Mouse (Mus musculus): ENCODE results near the gene Tet1. TPM values are rescaled to one million over a fixed set of nuclear protein-coding genes. Genes with fewer than 3 reads are reported as not detected.

Gene Tet1
- polyA plus RNA-seq, 1 experiment from 2014 or later = 18.3 TPM

DNA sequence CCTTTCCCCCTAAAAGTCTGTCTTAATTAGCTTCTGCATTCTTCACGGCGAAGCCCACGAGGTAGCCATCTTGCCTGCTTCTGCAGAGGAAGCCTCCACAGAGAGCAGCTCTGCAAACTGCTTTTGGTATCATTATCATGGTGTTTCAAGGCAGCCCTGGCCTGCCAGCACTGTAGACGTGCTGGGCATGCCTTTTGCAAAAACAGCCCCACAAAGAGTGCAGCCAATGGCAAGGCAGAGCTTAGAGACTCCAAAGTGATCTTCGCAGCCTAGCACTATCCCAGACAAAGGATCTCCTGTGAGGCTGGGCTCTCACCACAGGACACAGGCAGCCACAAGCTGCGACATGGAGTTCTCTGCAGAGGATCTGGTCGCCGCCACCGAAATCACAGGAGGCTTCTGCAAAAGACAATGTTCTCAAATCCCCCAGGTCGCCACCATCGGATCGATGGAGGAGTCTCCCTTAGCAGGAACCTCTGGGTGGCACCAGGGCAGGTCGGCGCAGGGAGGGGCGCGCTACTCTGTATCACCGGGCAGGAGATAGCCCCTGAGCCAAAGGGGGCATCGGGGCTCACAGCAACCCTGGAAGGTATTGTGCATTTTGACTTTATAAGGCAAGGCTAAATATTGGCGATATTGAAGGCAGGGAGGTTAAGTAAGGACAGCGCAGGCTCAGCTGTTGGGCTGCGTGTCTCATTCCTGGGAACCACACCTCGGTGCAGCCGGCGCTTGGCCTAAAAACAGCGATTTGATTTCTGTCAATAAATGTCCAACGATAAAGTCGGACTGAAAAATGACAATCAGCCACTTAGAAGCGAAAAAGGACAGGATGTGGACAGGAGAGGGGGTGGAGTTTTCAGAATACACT lies 43.4 kb downstream of the Tet1 start:
- peak overlapping the region; percentile 89 for H3K4me2 ChIP-seq (replicated peaks)
- under 1% methylated on average over 28 of the region's 28 CpGs for WGBS
- no peaks in the 10 kb centered on the region for H3K36me3 ChIP-seq
- peak overlapping the region; percentile 47 for H3K9ac ChIP-seq
- H3K4me1 ChIP-seq (replicated peaks) = peaks cover 16% of the 10 kb centered on the region
- peak overlapping the region; percentile 84 for H3K27ac ChIP-seq
- H3K9me3 ChIP-seq = no peaks in the 10 kb centered on the region
- H3K4me3 ChIP-seq (replicated peaks) = peak overlapping the region; percentile 47
- no peaks in the 10 kb centered on the region for H3K27me3 ChIP-seq (replicated peaks)
- peak; percentile 92 for ATAC-seq

DNA sequence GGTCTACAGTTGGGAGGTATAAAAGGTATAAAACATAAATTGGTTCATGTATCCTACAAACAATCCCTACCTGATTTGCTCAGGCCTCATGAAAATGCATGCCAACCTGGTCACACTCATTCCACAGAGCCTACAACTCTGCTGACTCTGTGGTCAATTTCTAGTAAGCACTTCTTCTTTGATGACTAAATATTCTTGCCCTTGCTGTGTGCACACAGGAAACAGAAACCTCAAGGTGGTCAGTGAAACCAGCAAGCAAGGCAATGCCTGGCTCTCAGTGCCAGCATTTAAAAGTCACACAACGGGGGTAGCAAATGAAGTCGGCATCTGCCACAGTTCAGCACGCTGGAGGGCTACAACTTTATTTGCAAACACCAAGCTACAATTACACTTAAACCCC lies 45.2 kb downstream of the Tet1 start:
- Histone ChIP-seq H3K27ac (no peak overlapping the region), H3K27me3 (replicated peaks) (no peaks in the 10 kb centered on the region), H3K4me2 (replicated peaks) (peak overlapping the region; percentile 46), H3K36me3 (no peaks in the 10 kb centered on the region), H3K9ac (no peak overlapping the region), H3K4me1 (replicated peaks) (peaks cover 16% of the 10 kb centered on the region), H3K9me3 (no peaks in the 10 kb centered on the region), H3K4me3 (replicated peaks) (peak overlapping the region; percentile 3; the same call in 1 of the 2 replicates)
- ATAC-seq = no peak
- WGBS = 69% methylated on average over 3 of the region's 3 CpGs

DNA sequence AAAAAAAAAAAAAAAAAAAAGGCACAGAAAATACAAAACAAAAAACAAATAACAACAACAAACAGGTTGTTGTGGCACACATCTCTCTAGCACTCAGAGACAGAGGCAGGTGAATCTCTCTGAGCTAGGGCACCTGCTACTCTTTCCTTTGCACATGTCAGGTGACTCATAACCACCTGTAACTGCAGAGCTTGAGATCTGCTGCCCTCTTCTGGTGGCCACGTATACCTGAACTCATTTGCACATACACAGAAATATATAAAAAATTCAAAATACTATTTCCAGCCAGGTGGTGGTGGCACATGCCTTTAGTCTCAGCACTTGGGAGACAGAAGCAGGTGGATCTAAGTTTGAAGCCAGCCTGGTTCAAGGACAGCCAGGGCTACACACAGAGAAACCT lies 46.4 kb downstream of the Tet1 start:
- H3K4me1 ChIP-seq (replicated peaks) = peaks cover 16% of the 10 kb centered on the region
- H3K27me3 ChIP-seq (replicated peaks) = no peaks in the 10 kb centered on the region
- H3K4me2 ChIP-seq (replicated peaks) = no peak overlapping the region
- no peak overlapping the region for H3K9ac ChIP-seq
- no peak for ATAC-seq
- no peaks in the 10 kb centered on the region for H3K9me3 ChIP-seq
- H3K4me3 ChIP-seq (replicated peaks) = no peak overlapping the region
- H3K27ac ChIP-seq = no peak overlapping the region
- no peaks in the 10 kb centered on the region for H3K36me3 ChIP-seq
- 93% methylated on average over 1 of the region's 1 CpGs for WGBS

DNA sequence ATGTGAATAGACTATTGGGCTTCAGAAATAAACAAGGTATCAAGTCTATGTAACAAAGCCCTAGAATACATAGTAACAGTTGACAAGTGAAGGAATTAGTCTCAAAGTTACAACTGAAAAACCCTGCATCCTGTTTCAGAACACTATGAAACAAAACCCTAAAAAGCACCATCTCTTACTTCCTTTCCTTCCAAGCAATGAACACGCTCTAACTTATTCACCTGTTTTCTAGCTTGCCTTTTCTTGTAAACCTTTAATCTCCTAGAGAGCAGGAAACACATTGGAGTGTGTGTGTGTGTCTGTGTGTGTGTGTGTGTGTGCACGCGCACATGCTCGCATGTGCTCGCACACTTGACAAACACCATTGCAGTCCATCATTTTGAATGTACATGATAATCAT lies 49.8 kb downstream of the Tet1 start:
- Histone ChIP-seq H3K36me3 (no peaks in the 10 kb centered on the region), H3K27ac (no peak overlapping the region), H3K27me3 (replicated peaks) (no peaks in the 10 kb centered on the region), H3K4me2 (replicated peaks) (no peak overlapping the region), H3K9ac (no peak overlapping the region), H3K4me1 (replicated peaks) (peaks cover 6% of the 10 kb centered on the region), H3K9me3 (no peaks in the 10 kb centered on the region), H3K4me3 (replicated peaks) (no peak overlapping the region)
- no peak for ATAC-seq
- WGBS = 90% methylated on average over 5 of the region's 5 CpGs

DNA sequence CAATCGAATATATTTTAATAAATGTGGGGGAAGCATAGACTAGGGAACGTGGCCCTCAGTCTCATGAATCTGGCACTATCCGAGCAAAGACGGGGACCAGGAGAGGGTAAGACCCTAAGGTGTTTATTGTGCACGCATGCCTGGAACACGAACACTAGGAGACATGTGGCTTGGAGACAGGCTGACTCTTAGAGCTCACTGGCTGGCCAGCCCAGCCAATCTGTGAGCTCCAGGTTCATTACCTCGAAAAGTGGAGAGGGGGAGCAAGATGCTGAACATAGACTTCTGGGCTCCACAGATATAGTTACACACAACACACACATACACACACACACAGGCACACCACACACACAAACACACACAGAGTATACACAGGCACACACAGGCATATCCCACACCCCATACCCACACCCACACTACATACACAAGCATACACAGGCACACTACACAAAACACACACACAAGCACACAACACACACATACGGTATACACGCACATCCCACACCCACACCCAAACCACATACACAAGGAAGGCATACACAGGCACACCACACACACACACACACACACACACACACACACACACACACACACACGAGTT lies 52.0 kb downstream of the Tet1 start:
- 71% methylated on average over 10 of the region's 10 CpGs for WGBS
- H3K27ac ChIP-seq = no peak overlapping the region
- no peak for ATAC-seq

DNA sequence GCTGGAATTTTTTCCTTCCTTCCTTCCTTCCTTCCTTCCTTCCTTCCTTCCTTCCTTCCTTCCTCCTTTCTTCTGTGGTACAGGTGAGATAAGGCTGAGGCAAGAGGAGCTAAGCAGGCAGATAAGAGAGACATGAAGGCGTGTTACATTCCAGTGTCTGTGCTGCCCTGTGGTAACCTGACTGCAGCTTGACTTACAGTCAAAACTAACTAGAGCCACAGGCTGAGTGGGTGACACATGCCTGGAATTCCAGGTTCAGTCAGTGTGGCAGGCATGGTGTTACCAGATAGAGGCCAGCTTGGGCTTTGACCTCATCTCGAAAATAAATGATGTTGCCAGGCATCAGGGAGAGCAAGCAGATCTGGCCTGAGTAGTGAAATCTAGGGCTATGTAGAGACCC lies 53.8 kb downstream of the Tet1 start:
- ATAC-seq = peak; percentile 91
- Histone ChIP-seq H3K4me1 (replicated peaks) (no peaks in the 10 kb centered on the region), H3K27me3 (replicated peaks) (no peaks in the 10 kb centered on the region), H3K4me2 (replicated peaks) (no peak overlapping the region), H3K9me3 (no peaks in the 10 kb centered on the region), H3K27ac (no peak overlapping the region), H3K4me3 (replicated peaks) (no peak overlapping the region), H3K9ac (no peak overlapping the region), H3K36me3 (no peaks in the 10 kb centered on the region)
- 37% methylated on average over 2 of the region's 2 CpGs for WGBS

More for the DNA sequence above, 52.0 kb downstream of the Tet1 start:
- Histone ChIP-seq H3K9me3 (no peaks in the 10 kb centered on the region), H3K4me2 (replicated peaks) (no peak overlapping the region), H3K9ac (no peak overlapping the region), H3K36me3 (no peaks in the 10 kb centered on the region), H3K4me3 (replicated peaks) (no peak overlapping the region), H3K27me3 (replicated peaks) (no peaks in the 10 kb centered on the region), H3K4me1 (replicated peaks) (no peaks in the 10 kb centered on the region)

DNA sequence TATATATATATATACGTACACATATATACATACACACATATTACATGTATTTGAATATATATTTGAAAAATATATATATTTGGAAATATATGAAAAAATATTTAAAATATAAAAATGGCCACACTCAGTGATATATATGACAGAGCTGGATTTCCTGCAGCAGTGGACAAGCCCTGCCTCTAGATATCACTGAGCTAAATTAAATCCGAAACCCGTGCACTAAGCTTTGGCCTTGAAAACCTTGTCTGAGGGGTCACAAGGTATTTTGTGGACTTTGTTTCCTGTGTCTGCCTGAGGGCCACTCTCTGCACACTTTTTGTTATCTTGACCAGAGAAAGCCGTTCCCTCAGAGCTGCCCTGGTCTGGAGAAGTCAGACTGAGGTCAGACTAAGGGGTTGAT lies 54.2 kb downstream of the Tet1 start:
- H3K4me1 ChIP-seq (replicated peaks) = no peaks in the 10 kb centered on the region
- WGBS = 53% methylated on average over 4 of the region's 4 CpGs
- H3K27ac ChIP-seq = no peak overlapping the region
- peak; percentile 82 for ATAC-seq
- no peaks in the 10 kb centered on the region for H3K9me3 ChIP-seq
- H3K9ac ChIP-seq = no peak overlapping the region
- no peaks in the 10 kb centered on the region for H3K27me3 ChIP-seq (replicated peaks)
- H3K36me3 ChIP-seq = no peaks in the 10 kb centered on the region
- H3K4me2 ChIP-seq (replicated peaks) = no peak overlapping the region
- no peak overlapping the region for H3K4me3 ChIP-seq (replicated peaks)

DNA sequence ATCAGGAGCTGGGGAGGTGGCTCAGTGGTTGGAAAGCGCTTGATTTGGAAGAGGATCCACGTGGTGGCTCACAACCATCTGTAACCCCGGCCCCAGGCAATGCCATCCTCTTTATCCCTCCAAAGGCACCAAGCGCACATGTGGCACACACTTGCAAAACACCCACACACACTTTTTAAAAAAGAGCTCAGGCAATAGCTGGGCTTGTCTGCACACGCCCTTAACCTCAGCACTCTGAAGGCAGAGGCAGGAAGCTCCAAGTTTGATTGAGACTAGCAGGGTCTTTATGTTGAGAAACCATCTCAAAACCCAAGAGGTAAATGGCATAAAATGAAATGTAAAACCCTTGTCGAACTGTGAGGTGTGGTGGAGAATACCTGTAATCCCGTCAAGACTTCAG lies 57.2 kb downstream of the Tet1 start:
- Histone ChIP-seq H3K9me3 (no peaks in the 10 kb centered on the region), H3K4me2 (replicated peaks) (no peak overlapping the region), H3K9ac (no peak overlapping the region), H3K27ac (no peak overlapping the region), H3K4me3 (replicated peaks) (no peak overlapping the region), H3K27me3 (replicated peaks) (no peaks in the 10 kb centered on the region), H3K36me3 (no peaks in the 10 kb centered on the region), H3K4me1 (replicated peaks) (no peaks in the 10 kb centered on the region)
- 85% methylated on average over 7 of the region's 7 CpGs for WGBS
- no peak for ATAC-seq

DNA sequence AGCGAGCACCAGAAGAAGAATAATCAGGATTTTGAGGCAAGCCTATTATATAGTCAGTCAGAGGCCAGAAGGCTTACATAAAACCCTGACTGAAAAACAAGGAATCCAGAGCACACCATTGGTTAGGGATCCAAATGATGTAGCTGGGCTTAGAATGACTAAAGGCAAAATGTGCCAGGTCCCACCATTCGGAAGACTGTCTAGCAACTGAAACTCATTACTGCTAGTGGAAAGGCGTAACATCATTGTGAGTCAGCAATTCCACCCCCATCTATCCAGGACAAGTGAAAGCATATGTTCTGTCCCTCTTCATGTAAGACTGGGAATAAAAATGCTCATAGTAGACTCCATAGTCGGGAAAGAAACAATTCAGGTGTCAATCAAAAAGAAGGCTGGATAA lies 57.8 kb downstream of the Tet1 start:
- Histone ChIP-seq H3K27me3 (replicated peaks) (no peaks in the 10 kb centered on the region), H3K4me1 (replicated peaks) (no peaks in the 10 kb centered on the region), H3K4me3 (replicated peaks) (no peak overlapping the region), H3K36me3 (no peaks in the 10 kb centered on the region), H3K9me3 (no peaks in the 10 kb centered on the region), H3K4me2 (replicated peaks) (no peak overlapping the region), H3K9ac (no peak overlapping the region), H3K27ac (no peak overlapping the region)
- ATAC-seq = no peak
- 81% methylated on average over 4 of the region's 4 CpGs for WGBS

DNA sequence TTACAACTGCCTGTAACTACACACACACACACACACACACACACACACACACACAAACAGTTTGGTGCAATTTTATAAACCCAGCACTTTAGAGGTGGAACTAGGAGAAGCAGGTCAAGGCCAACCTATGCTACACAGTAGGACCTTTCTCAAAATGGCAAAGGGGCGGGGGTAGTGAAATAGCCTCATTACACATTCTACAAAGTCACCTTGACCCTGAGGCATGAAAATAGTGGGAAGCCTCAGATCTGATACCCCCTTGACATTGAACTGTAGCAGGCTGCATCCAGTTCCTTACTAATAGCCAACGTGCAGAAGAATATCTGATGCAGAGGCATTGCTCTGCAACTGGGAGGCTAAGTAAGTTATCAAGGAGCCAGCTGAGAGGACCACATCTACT lies 60.0 kb downstream of the Tet1 start:
- H3K9me3 ChIP-seq = no peaks in the 10 kb centered on the region
- H3K9ac ChIP-seq = no peak overlapping the region
- peaks cover 1% of the 10 kb centered on the region for H3K4me1 ChIP-seq (replicated peaks)
- no peaks in the 10 kb centered on the region for H3K36me3 ChIP-seq
- H3K4me3 ChIP-seq (replicated peaks) = no peak overlapping the region
- no peak for ATAC-seq
- no peak overlapping the region for H3K4me2 ChIP-seq (replicated peaks)
- H3K27ac ChIP-seq = no peak overlapping the region
- 85% methylated on average over 2 of the region's 2 CpGs for WGBS
- H3K27me3 ChIP-seq (replicated peaks) = no peaks in the 10 kb centered on the region

DNA sequence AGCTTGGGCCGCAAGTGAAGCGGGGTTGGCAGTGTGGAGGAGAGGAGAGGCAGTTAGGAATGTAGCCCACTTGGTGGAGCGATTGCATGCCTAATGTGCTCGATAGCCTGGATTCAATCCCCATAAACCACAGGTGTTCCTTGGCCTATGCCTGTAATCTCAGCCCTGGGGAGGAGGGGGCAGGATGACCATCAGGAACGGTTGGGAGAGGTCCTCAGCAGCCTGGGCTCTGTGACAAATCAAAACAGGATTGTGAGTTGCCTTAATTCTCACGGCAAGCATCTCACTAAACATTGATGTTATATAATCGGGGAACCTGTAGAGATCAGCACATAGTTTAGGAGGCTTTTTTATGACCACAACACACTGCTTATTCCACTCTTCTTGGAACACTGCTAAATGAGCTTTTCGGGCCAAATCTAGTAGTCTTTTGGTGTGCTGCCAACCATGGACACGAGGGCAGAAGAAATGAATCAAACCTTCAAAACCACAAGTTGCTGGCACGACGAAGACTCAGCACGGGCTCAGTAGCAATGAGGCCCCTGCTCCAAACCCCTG lies 61.6 kb downstream of the Tet1 start:
- no peak overlapping the region for H3K4me3 ChIP-seq (replicated peaks)
- no peaks in the 10 kb centered on the region for H3K9me3 ChIP-seq
- H3K36me3 ChIP-seq = no peaks in the 10 kb centered on the region
- 64% methylated on average over 12 of the region's 12 CpGs for WGBS
- H3K27me3 ChIP-seq (replicated peaks) = no peaks in the 10 kb centered on the region
- ATAC-seq = no peak
- no peak overlapping the region for H3K4me2 ChIP-seq (replicated peaks)
- H3K27ac ChIP-seq = no peak overlapping the region
- no peak overlapping the region for H3K9ac ChIP-seq
- H3K4me1 ChIP-seq (replicated peaks) = peaks cover 4% of the 10 kb centered on the region

DNA sequence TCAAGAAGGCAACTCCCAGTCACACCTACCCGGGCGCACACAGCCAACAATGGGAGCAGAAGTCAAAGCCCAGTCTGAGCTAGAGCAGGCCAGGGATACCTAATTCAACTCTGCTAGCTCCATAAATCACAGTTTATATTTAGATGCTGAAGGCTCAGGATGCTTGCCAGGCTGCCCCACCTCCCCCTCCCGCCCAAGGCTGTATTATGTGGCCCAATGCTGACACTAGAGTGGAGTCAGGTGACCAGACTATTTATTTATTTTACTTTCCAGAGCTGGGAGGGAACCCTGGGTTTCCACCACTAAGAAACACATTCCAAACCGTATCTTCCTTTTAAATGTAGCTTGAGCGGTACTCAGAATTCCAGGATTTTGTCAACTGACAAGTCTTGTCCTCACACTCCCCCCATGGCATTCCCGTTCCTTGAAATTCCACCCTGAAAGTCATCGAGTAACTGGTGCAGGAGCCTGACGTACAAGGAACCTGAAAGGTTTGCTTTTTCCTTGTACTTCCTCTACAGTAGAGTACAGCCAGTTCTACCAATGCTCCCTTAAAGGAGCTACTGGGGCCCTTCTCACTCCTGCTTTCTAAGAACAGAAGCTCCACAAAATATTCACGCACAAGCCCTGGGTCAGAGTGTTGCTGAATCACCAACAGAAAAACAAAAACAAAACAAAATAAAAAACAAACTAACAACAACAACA lies 64.9 kb downstream of the Tet1 start:
- H3K36me3 ChIP-seq = peaks cover 7% of the 10 kb centered on the region; the same call in 1 of the 2 replicates
- no peak overlapping the region for H3K9ac ChIP-seq
- H3K9me3 ChIP-seq = no peaks in the 10 kb centered on the region
- no peak overlapping the region for H3K27ac ChIP-seq
- WGBS = 30% methylated on average over 9 of the region's 9 CpGs
- no peak overlapping the region for H3K4me2 ChIP-seq (replicated peaks)
- peaks cover 6% of the 10 kb centered on the region for H3K4me1 ChIP-seq (replicated peaks)
- peak; percentile 65 for ATAC-seq
- no peaks in the 10 kb centered on the region for H3K27me3 ChIP-seq (replicated peaks)
- no peak overlapping the region for H3K4me3 ChIP-seq (replicated peaks)

Data from intestine, embryonic 15.5 days (tissue).